Mouse (Mus musculus) frontal cortex, adult 2 months (tissue): ENCODE results near the gene Wdr27. TPM values are rescaled to one million over a fixed set of nuclear protein-coding genes. Genes with fewer than 3 reads are reported as not detected.
"Not testable (repeated sequence)": the region's sequence is repeated elsewhere in the genome, so short reads cannot be mapped to it uniquely, and the experiment has no call there.

Experiments used
- DNase-seq, 2 experiments: peaks; one replicate each; pipeline ENCODE4 v3.0.0; 2022; ENCODE audit warnings: low spot score in 1 of 2; ENCODE audit errors: extremely low spot score in 1 of 2
- polyA plus RNA-seq: library from polyadenylated mRNA; depleted of rRNA; stranded (reverse); fragments of >200 nt; gene quantifications from 2 replicates; pipeline ENCODE4 v1.2.3, GENCODE M21; 2012

Gene Wdr27
- polyA plus RNA-seq, 1 experiment: 6.9 TPM

GRCm38 (mm10) chr17:14931469-14931868 is 11.5 kb downstream of the Wdr27 start:
- no peak for DNase-seq

- no peak for DNase-seq
These were observed 12.3 kb downstream of the Wdr27 start for GRCm38 (mm10) chr17:14930697-14931096.

GRCm38 (mm10) chr17:14928631-14929030 is 14.3 kb downstream of the Wdr27 start:
- no peak for DNase-seq

- DNase-seq: no peak
These were observed 15.2 kb downstream of the Wdr27 start for GRCm38 (mm10) chr17:14927644-14928218.

GRCm38 (mm10) chr17:14921582-14921981 is 21.4 kb downstream of the Wdr27 start:
- no peak for DNase-seq

- no peak for DNase-seq
These were observed 25.1 kb downstream of the Wdr27 start for GRCm38 (mm10) chr17:14917866-14918265.

GRCm38 (mm10) chr17:14914401-14914800 is 28.6 kb downstream of the Wdr27 start:
- no peak for DNase-seq

- DNase-seq: no peak
These were observed 30.0 kb downstream of the Wdr27 start for GRCm38 (mm10) chr17:14912981-14913380.

GRCm38 (mm10) chr17:14912420-14912819 is 30.5 kb downstream of the Wdr27 start:
- no peak for DNase-seq

GRCm38 (mm10) chr17:14910771-14911170 is 32.2 kb downstream of the Wdr27 start:
- DNase-seq: peak in 1 of 2 experiments; percentile 6

GRCm38 (mm10) chr17:14909331-14909730 is 33.6 kb downstream of the Wdr27 start:
- DNase-seq: no peak

- DNase-seq: no peak
These were observed 35.8 kb downstream of the Wdr27 start for GRCm38 (mm10) chr17:14907136-14907535.

- DNase-seq: no peak
These were observed 36.3 kb downstream of the Wdr27 start for GRCm38 (mm10) chr17:14906611-14907010.

- peak; percentile 49 to 92 for DNase-seq
These were observed 38.2 kb downstream of the Wdr27 start for GRCm38 (mm10) chr17:14904637-14905265.

- no peak for DNase-seq
These were observed 38.8 kb downstream of the Wdr27 start for GRCm38 (mm10) chr17:14904206-14904605.

- DNase-seq: no peak
These were observed 39.7 kb downstream of the Wdr27 start for GRCm38 (mm10) chr17:14903212-14903611.

- no peak for DNase-seq
These were observed 44.0 kb downstream of the Wdr27 start for GRCm38 (mm10) chr17:14898972-14899371.

GRCm38 (mm10) chr17:14895058-14895457 is 47.9 kb downstream of the Wdr27 start:
- not testable (repeated sequence) for DNase-seq

- DNase-seq: no peak
These were observed 56.0 kb downstream of the Wdr27 start for GRCm38 (mm10) chr17:14886933-14887332.

- no peak for DNase-seq
These were observed 68.2 kb downstream of the Wdr27 start for GRCm38 (mm10) chr17:14874656-14875204.

GRCm38 (mm10) chr17:14860220-14860619 is 82.7 kb downstream of the Wdr27 start:
- DNase-seq: no peak

GRCm38 (mm10) chr17:14847709-14848108 is 95.2 kb downstream of the Wdr27 start:
- DNase-seq: no peak
